ENCODE assay signal across 8 mouse cellular contexts in genomic region chr4:151977748-151978147, GRCm38 (mm10). TPM values are rescaled to one million over a fixed set of nuclear protein-coding genes. Genes with fewer than 3 reads are reported as not detected.
A peak's percentile ranks its signal among the peaks of the same experiment; 100 is the strongest.
DNase-seq lines count a peak whose midpoint lies in the region; ATAC-seq and TF ChIP-seq lines count a peak whose summit lies in the region.

No protein-coding gene starts in this region.

- peak; percentile 98 for TF ChIP-seq CTCF in E14TG2a.4 (conservative IDR thresholded peaks at IDR 0.05; ENCODE audit: low read length)
- TF ChIP-seq CTCF in heart, postnatal 0 days (IDR thresholded peaks at IDR 0.05; ENCODE audit: low read depth): peak; percentile 80

- peak; percentile 64 to 76 for DNase-seq in adrenal gland, postnatal 4 days (ENCODE audit: low spot score in 2 of 2)
- DNase-seq in heart, postnatal 0 days (ENCODE audit: low spot score): peak; percentile 80
- peak; percentile 79 to 91 for DNase-seq in layer of hippocampus, adult 8-10 months (ENCODE audit: low spot score in 2 of 2)
- DNase-seq in lung, postnatal 10 days: peak; percentile 89
- DNase-seq in ovary, postnatal 36 days (ENCODE audit: low spot score): peak; percentile 81
- DNase-seq in thymus, postnatal 4 days: peak; percentile 94

- TF ChIP-seq EP300 in heart, postnatal 0 days (IDR thresholded peaks at IDR 0.05; ENCODE audit: low read depth): no peak

- 0 out of 2 replicates have a peak overlapping the region, but pooled peaks have one; percentile 6 for H3K9ac ChIP-seq in embryonic facial prominence, embryonic 13.5 days
- H3K9ac ChIP-seq in heart, postnatal 0 days (replicated peaks; ENCODE audit: low read depth, low read length): no peak overlapping the region

- no peaks in the 10 kb centered on the region for H3K9me3 ChIP-seq in E14TG2a.4 (ENCODE audit: low read length)
- no peaks in the 10 kb centered on the region for H3K9me3 ChIP-seq in embryonic facial prominence, embryonic 13.5 days
- no peaks in the 10 kb centered on the region for H3K9me3 ChIP-seq in heart, postnatal 0 days (replicated peaks; ENCODE audit: control insufficient read depth, low read length)

- peaks cover 97% of the 10 kb centered on the region for H3K36me3 ChIP-seq in E14TG2a.4 (ENCODE audit: insufficient read depth, low read length)
- H3K36me3 ChIP-seq in embryonic facial prominence, embryonic 13.5 days: peaks cover 79% of the 10 kb centered on the region
- peaks cover 56% of the 10 kb centered on the region for H3K36me3 ChIP-seq in heart, postnatal 0 days (replicated peaks; ENCODE audit: control insufficient read depth, insufficient read depth, low read length)

- H3K4me1 ChIP-seq in E14TG2a.4 (replicated peaks; ENCODE audit: low read depth, low read length): peaks cover 64% of the 10 kb centered on the region
- H3K4me1 ChIP-seq in embryonic facial prominence, embryonic 13.5 days: peaks cover 3% of the 10 kb centered on the region; the same call in 1 of the 2 replicates
- H3K4me1 ChIP-seq in heart, postnatal 0 days (ENCODE audit: control insufficient read depth, insufficient read depth): no peaks in the 10 kb centered on the region

- H3K4me2 ChIP-seq in embryonic facial prominence, embryonic 13.5 days: no peak overlapping the region
- no peak overlapping the region for H3K4me2 ChIP-seq in heart, postnatal 0 days (ENCODE audit: low read depth, low read length)

- 0 out of 2 replicates have a peak overlapping the region, but pooled peaks have one; percentile 10 for H3K4me3 ChIP-seq in E14TG2a.4 (replicated peaks; ENCODE audit: low read length)
- H3K4me3 ChIP-seq in embryonic facial prominence, embryonic 13.5 days: no peak overlapping the region
- H3K4me3 ChIP-seq in heart, postnatal 0 days (ENCODE audit: low read depth, low read length): no peak overlapping the region

- no peaks in the 10 kb centered on the region for H3K27me3 ChIP-seq in E14TG2a.4 (ENCODE audit: insufficient read depth, low read length)
- no peaks in the 10 kb centered on the region for H3K27me3 ChIP-seq in embryonic facial prominence, embryonic 13.5 days
- no peaks in the 10 kb centered on the region for H3K27me3 ChIP-seq in heart, postnatal 0 days (ENCODE audit: control insufficient read depth, insufficient read depth, low read length)

- ATAC-seq in embryonic facial prominence, embryonic 13.5 days (ENCODE audit: insufficient number of reproducible peaks, insufficient read depth, low FRiP score, low TSS enrichment, low read depth): no peak
- no peak for ATAC-seq in heart, postnatal 0 days (ENCODE audit: insufficient read depth, low read depth)

- WGBS in embryonic facial prominence, embryonic 13.5 days: 44% methylated on average over 10 of the region's 10 CpGs
- WGBS in heart, postnatal 0 days: 39% methylated on average over 10 of the region's 10 CpGs

- 0 out of 2 replicates have a peak overlapping the region, but pooled peaks have one; percentile 22 for H3K27ac ChIP-seq in embryonic facial prominence, embryonic 13.5 days
- no peak overlapping the region for H3K27ac ChIP-seq in heart, postnatal 0 days (ENCODE audit: low read depth)

RNA-seq across cellular contexts. Expression of gene Thap3, which starts 11.0 kb away (rescaled TPM):
- total RNA-seq in adrenal gland, postnatal 4 days (2021): 10 to 100 TPM; 35.6 to 41.8 TPM
- 56.3 and 61.2 TPM in 2 replicates for polyA plus RNA-seq in embryonic facial prominence, embryonic 13.5 days (2015; fragmentation: Nextera tagmentation; extraction: Ambion mirVana)
- 16.9 and 23.2 TPM in 2 replicates for total RNA-seq in heart, postnatal 0 days (2014; rRNA removed; ENCODE audit: low replicate concordance)
- polyA plus RNA-seq in heart, postnatal 0 days (2015; fragmentation: Nextera tagmentation; extraction: Ambion mirVana): 22.0 and 27.4 TPM in 2 replicates
- total RNA-seq in layer of hippocampus, adult 8-10 months (2022): 10 to 100 TPM; 22.0 to 32.0 (median 30.5) TPM

RNA-seq across cellular contexts. Expression of gene Phf13, which starts 18.3 kb away (rescaled TPM):
- 10 to 100 TPM; 24.8 to 28.0 TPM for total RNA-seq in adrenal gland, postnatal 4 days (2021)
- polyA plus RNA-seq in embryonic facial prominence, embryonic 13.5 days (2015; fragmentation: Nextera tagmentation; extraction: Ambion mirVana): 38.0 and 38.1 TPM in 2 replicates
- 8.0 and 10.7 TPM in 2 replicates for total RNA-seq in heart, postnatal 0 days (2014; rRNA removed; ENCODE audit: low replicate concordance)
- polyA plus RNA-seq in heart, postnatal 0 days (2015; fragmentation: Nextera tagmentation; extraction: Ambion mirVana): 8.4 and 9.3 TPM in 2 replicates
- 10 to 100 TPM; 11.2 to 17.0 (median 13.4) TPM for total RNA-seq in layer of hippocampus, adult 8-10 months (2022)

RNA-seq across cellular contexts. Expression of gene Klhl21, which starts 30.9 kb away (rescaled TPM):
- total RNA-seq in adrenal gland, postnatal 4 days (2021): 10 to 100 TPM; 18.8 to 19.3 TPM
- polyA plus RNA-seq in embryonic facial prominence, embryonic 13.5 days (2015; fragmentation: Nextera tagmentation; extraction: Ambion mirVana): 10.1 TPM in 2 replicates
- total RNA-seq in heart, postnatal 0 days (2014; rRNA removed; ENCODE audit: low replicate concordance): 56.5 and 70.4 TPM in 2 replicates
- 24.7 and 31.8 TPM in 2 replicates for polyA plus RNA-seq in heart, postnatal 0 days (2015; fragmentation: Nextera tagmentation; extraction: Ambion mirVana)
- total RNA-seq in layer of hippocampus, adult 8-10 months (2022): 10 to 100 TPM; 19.3 to 24.2 (median 22.0) TPM

RNA-seq across cellular contexts. Expression of gene Dnajc11, which starts 44.3 kb away (rescaled TPM):
- total RNA-seq in adrenal gland, postnatal 4 days (2021): 10 to 100 TPM; 86.2 to 94.5 TPM
- polyA plus RNA-seq in embryonic facial prominence, embryonic 13.5 days (2015; fragmentation: Nextera tagmentation; extraction: Ambion mirVana): 63.0 and 71.4 TPM in 2 replicates
- 92.5 and 95.3 TPM in 2 replicates for total RNA-seq in heart, postnatal 0 days (2014; rRNA removed; ENCODE audit: low replicate concordance)
- 41.4 and 47.7 TPM in 2 replicates for polyA plus RNA-seq in heart, postnatal 0 days (2015; fragmentation: Nextera tagmentation; extraction: Ambion mirVana)
- total RNA-seq in layer of hippocampus, adult 8-10 months (2022): 10 to 100 TPM; 61.3 to 76.2 (median 66.3) TPM

RNA-seq across cellular contexts. Expression of gene Zbtb48, which starts 49.7 kb away (rescaled TPM):
- 10 to 100 TPM; 16.8 to 17.0 TPM for total RNA-seq in adrenal gland, postnatal 4 days (2021)
- 17.5 and 22.9 TPM in 2 replicates for polyA plus RNA-seq in embryonic facial prominence, embryonic 13.5 days (2015; fragmentation: Nextera tagmentation; extraction: Ambion mirVana)
- total RNA-seq in heart, postnatal 0 days (2014; rRNA removed; ENCODE audit: low replicate concordance): 1.7 and 11.3 TPM in 2 replicates
- polyA plus RNA-seq in heart, postnatal 0 days (2015; fragmentation: Nextera tagmentation; extraction: Ambion mirVana): 6.5 and 9.0 TPM in 2 replicates
- 10 to 100 TPM; 13.8 to 17.6 (median 15.8) TPM for total RNA-seq in layer of hippocampus, adult 8-10 months (2022)
